Mouse (Mus musculus): ENCODE results near the gene Dnajb2. TPM values are rescaled to one million over a fixed set of nuclear protein-coding genes. Genes with fewer than 3 reads are reported as not detected.

Dnajb2 gene
- polyA plus RNA-seq (2014; fragmentation: Nextera tagmentation; extraction: Ambion mirVana), result 35.9 and 36.9 TPM in 2 replicates

DNA sequence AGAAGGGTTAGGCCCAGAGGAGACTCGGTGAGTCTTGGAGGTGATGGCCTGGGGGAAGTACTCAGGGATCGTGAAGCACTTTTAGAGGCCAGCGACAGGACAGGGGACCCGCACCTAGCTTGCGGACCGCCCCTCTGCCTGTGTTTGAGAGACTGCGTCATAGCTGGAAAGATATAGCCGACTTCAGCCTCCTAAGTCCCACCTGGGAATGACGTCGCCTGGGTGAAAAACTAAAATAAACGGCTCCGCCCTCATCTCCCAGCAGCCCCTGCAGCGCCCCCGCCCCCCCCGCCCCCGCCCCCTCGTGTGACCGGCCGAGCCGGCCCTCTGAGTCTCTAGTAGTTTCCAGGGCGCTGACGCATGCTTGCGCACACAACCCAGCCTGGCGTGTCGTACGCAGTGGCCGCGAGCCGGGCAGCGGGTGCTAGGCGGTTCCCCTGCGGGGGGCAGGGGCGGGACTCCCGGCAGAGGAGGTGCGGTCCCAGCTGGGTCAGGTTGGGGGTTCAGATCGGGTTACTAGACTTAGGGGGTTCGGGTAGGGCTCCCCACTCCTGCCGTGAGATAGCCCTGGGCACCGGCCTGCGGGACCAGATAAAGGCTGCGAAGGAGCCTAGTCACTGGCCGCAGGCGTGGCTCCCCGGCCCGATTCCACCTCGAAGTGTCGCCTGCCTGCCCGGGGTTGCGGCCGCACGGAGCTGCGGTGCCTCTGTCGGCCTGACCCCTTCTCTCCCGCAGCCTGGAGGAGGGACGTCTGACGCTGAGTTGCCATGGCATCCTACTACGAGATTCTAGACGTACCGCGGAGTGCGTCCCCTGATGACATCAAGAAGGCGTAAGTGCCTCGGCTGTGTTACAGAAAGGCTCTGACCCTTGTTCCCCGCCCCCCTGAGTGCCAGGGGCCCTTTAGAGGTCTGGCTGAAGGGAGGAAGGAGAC, at the start of gene Dnajb2:
Dnajb2 (plus strand) TSS at position 290 of the 934 bp plus-strand sequence.
- H3K9ac ChIP-seq (replicated peaks; ENCODE audit: low read depth, low read length), result peak within 1 kb of the TSS; percentile 87
- peak within 1 kb of the TSS; percentile 70 for H3K4me3 ChIP-seq (ENCODE audit: low read depth, low read length)
- H3K36me3 ChIP-seq (ENCODE audit: control insufficient read depth, insufficient read depth, low read length), result no peaks in the 10 kb centered on the region; the same call in 1 of the 2 replicates
- H3K4me2 ChIP-seq (ENCODE audit: low read depth, low read length), result peak within 1 kb of the TSS; percentile 91
- H3K9me3 ChIP-seq (ENCODE audit: control insufficient read depth, low read length), result no peaks in the 10 kb centered on the region
- H3K4me1 ChIP-seq (ENCODE audit: control insufficient read depth, insufficient read depth, low read length), result 0 out of 2 replicates have a peak, but pooled peaks cover 3% of the 10 kb centered on the region
- no peaks in the 10 kb centered on the region for H3K27me3 ChIP-seq (ENCODE audit: control insufficient read depth, insufficient read depth, low read length)
- H3K27ac ChIP-seq (ENCODE audit: low read depth, low read length), result peak within 1 kb of the TSS; percentile 86
- under 1% methylated on average over 61 of the region's 64 CpGs for WGBS
- ATAC-seq (ENCODE audit: low read depth), result peak; percentile 88

DNA sequence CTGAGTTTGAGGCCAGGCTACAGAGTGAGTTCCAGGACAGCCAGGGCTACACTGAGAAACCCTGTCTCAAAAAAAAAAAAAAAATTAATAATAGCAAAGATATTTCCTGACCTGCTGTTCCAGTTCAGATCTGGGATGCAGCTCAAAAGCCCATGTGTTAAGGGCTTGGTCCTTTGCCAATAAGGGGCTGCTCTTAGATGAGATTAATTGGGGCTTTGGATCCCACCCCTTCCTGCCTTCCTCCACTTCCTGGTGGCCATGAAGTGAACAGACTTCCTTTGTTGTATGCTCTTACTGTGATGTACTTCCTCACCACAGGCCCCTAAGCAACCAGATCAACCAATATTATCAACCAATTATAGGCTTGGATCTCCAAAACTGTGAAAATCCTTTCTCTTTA, 49.1 kb upstream of the Dnajb2 start:
- Histone ChIP-seq H3K36me3 (ENCODE audit: control insufficient read depth, insufficient read depth, low read length) (peaks cover 34% of the 10 kb centered on the region), H3K27ac (ENCODE audit: low read depth, low read length) (no peak overlapping the region), H3K4me1 (ENCODE audit: control insufficient read depth, insufficient read depth, low read length) (peaks cover 8% of the 10 kb centered on the region; the same call in 1 of the 2 replicates), H3K4me2 (ENCODE audit: low read depth, low read length) (no peak overlapping the region), H3K9ac (replicated peaks; ENCODE audit: low read depth, low read length) (no peak overlapping the region), H3K27me3 (ENCODE audit: control insufficient read depth, insufficient read depth, low read length) (no peaks in the 10 kb centered on the region; the same call in 1 of the 2 replicates), H3K9me3 (ENCODE audit: control insufficient read depth, low read length) (no peaks in the 10 kb centered on the region), H3K4me3 (ENCODE audit: low read depth, low read length) (no peak overlapping the region)
- no peak for ATAC-seq (ENCODE audit: low read depth)

DNA sequence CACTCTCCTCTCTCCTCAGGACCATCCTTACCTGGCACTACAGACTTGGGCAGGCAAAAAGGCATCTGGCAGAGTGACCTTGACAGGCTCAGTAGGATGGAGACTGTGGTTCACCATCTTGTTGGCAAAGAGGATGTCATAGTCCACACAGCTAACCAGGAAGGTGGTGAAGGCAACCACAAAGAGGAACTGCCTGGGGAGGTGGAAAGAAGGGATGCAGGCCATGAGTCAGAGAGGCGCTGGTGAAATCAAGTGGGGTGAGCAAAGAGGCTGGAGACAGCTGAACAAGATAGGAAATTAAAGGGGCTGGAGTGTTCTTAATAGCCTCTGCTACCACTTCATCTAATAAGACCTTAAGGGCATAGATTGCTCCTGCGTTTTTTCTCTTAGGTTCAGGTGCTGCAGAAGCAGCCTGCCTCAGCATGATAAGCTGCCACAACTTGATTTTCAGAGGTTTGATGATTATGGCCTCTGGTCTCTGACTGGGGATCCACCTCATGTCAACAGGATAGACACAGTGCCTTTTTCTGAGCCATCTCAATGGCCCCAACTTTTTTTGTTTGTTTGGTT, 48.2 kb upstream of the Dnajb2 start:
- H3K4me2 ChIP-seq (ENCODE audit: low read depth, low read length), result no peak overlapping the region
- H3K9me3 ChIP-seq (ENCODE audit: control insufficient read depth, low read length), result no peaks in the 10 kb centered on the region
- H3K27ac ChIP-seq (ENCODE audit: low read depth, low read length), result no peak overlapping the region
- H3K27me3 ChIP-seq (ENCODE audit: control insufficient read depth, insufficient read depth, low read length), result no peaks in the 10 kb centered on the region; the same call in 1 of the 2 replicates
- H3K4me1 ChIP-seq (ENCODE audit: control insufficient read depth, insufficient read depth, low read length), result peaks cover 10% of the 10 kb centered on the region; the same call in 1 of the 2 replicates
- H3K36me3 ChIP-seq (ENCODE audit: control insufficient read depth, insufficient read depth, low read length), result peaks cover 26% of the 10 kb centered on the region
- no peak overlapping the region for H3K4me3 ChIP-seq (ENCODE audit: low read depth, low read length)
- no peak overlapping the region for H3K9ac ChIP-seq (replicated peaks; ENCODE audit: low read depth, low read length)
- ATAC-seq (ENCODE audit: low read depth), result no peak
- WGBS, result 93% methylated on average over 2 of the region's 2 CpGs

DNA sequence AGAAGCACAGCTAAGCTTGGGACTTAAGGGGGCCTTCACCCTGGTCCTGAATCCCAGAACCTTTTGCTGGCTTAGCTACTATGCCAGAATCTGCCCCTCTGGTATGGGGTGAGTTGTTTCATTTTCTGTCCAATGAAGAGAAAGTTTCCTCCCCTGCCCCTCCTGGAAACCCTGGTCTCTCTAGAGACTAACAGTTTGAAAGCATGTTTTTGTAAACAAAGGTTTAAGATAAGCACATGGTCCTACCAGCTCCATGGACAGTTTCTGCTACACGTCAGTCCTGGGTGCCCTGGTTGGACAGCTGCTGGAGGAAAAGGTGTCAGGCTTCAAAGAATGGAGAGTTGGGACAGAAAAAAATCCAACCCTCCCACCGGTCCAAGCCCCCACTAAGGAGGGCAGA, 45.6 kb upstream of the Dnajb2 start:
- ATAC-seq (ENCODE audit: low read depth), result no peak
- Histone ChIP-seq H3K27ac (ENCODE audit: low read depth, low read length) (no peak overlapping the region), H3K36me3 (ENCODE audit: control insufficient read depth, insufficient read depth, low read length) (peaks cover 15% of the 10 kb centered on the region; the same call in 1 of the 2 replicates), H3K9ac (replicated peaks; ENCODE audit: low read depth, low read length) (peak overlapping the region; percentile 92; the same call in 1 of the 2 replicates), H3K4me2 (ENCODE audit: low read depth, low read length) (peak overlapping the region; percentile 97), H3K4me1 (ENCODE audit: control insufficient read depth, insufficient read depth, low read length) (peaks cover 15% of the 10 kb centered on the region; the same call in 1 of the 2 replicates), H3K4me3 (ENCODE audit: low read depth, low read length) (no peak overlapping the region), H3K9me3 (ENCODE audit: control insufficient read depth, low read length) (no peaks in the 10 kb centered on the region), H3K27me3 (ENCODE audit: control insufficient read depth, insufficient read depth, low read length) (no peaks in the 10 kb centered on the region; the same call in 1 of the 2 replicates)
- 75% methylated on average over 2 of the region's 2 CpGs for WGBS

- peak overlapping the region; percentile 82 for H3K4me3 ChIP-seq (ENCODE audit: low read depth, low read length)
- peaks cover 15% of the 10 kb centered on the region; the same call in 1 of the 2 replicates for H3K4me1 ChIP-seq (ENCODE audit: control insufficient read depth, insufficient read depth, low read length)
- peak overlapping the region; percentile 95 for H3K27ac ChIP-seq (ENCODE audit: low read depth, low read length)
- H3K36me3 ChIP-seq (ENCODE audit: control insufficient read depth, insufficient read depth, low read length), result peaks cover 13% of the 10 kb centered on the region; the same call in 1 of the 2 replicates
- H3K4me2 ChIP-seq (ENCODE audit: low read depth, low read length), result peak overlapping the region; percentile 97
- ATAC-seq (ENCODE audit: low read depth), result no peak
- H3K27me3 ChIP-seq (ENCODE audit: control insufficient read depth, insufficient read depth, low read length), result no peaks in the 10 kb centered on the region; the same call in 1 of the 2 replicates
- H3K9ac ChIP-seq (replicated peaks; ENCODE audit: low read depth, low read length), result peak overlapping the region; percentile 92
- H3K9me3 ChIP-seq (ENCODE audit: control insufficient read depth, low read length), result no peaks in the 10 kb centered on the region
- WGBS, result 60% methylated on average over 4 of the region's 5 CpGs
Measured at GRCm38 (mm10) chr1:75191258-75191621, 45.0 kb upstream of the Dnajb2 start.

DNA sequence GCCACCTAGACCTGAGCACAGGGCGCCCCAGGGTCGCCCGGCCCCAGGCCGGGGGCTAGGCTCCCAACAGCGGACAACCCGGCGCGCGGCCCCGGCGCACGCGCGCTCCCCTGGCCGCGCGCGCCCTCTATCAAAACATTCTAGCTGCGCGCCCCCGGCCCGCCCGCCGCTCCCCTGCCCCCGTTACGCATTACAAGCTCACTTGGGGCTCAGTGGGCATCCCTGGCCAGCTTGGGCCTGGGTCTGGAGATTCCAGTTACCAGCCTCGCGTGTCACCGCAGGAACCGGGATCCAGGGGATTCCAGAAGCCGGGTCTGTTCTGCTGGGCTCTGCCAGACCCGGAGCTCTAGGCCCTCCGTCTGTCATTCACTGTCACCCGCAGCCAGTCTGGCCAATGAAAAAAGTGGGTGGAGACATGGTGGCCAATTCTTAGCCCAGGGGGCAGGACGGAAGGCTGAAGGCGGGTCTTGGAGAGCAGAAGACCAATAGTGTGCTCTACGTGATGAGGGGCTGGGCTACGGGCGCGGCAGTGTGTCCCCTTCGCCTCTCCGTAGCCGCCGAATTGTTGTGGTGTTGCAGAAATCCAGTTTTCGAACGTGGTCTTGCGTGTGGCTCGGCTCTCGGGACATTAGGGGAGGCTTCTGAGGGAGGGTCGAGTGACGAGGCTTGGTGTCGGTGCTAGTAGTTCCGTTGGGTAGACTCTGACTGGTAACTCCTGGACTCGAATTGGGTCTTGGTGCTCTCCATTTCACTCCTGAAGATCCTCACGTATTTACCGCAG, 44.4 kb upstream of the Dnajb2 start, which contains the start of the genes Ankzf1 and Atg9a:
Ankzf1 (plus strand) TSS at position 530 of the 781 bp plus-strand sequence.
Atg9a (minus strand) TSS at position 575 of the 781 bp plus-strand sequence.
- Histone ChIP-seq H3K9me3 (ENCODE audit: control insufficient read depth, low read length) (no peaks in the 10 kb centered on the region), H3K36me3 (ENCODE audit: control insufficient read depth, insufficient read depth, low read length) (peaks cover 9% of the 10 kb centered on the region; the same call in 1 of the 2 replicates), H3K4me1 (ENCODE audit: control insufficient read depth, insufficient read depth, low read length) (peaks cover 15% of the 10 kb centered on the region; the same call in 1 of the 2 replicates), H3K9ac (replicated peaks; ENCODE audit: low read depth, low read length) (peak within 1 kb of the TSS; percentile 92), H3K4me2 (ENCODE audit: low read depth, low read length) (peak within 1 kb of the TSS; percentile 97), H3K27ac (ENCODE audit: low read depth, low read length) (peak within 1 kb of the TSS; percentile 95), H3K27me3 (ENCODE audit: control insufficient read depth, insufficient read depth, low read length) (no peaks in the 10 kb centered on the region; the same call in 1 of the 2 replicates), H3K4me3 (ENCODE audit: low read depth, low read length) (peak within 1 kb of the TSS; percentile 82)
- peak; percentile 100 for ATAC-seq (ENCODE audit: low read depth)
- WGBS, result under 1% methylated on average over 49 of the region's 56 CpGs

DNA sequence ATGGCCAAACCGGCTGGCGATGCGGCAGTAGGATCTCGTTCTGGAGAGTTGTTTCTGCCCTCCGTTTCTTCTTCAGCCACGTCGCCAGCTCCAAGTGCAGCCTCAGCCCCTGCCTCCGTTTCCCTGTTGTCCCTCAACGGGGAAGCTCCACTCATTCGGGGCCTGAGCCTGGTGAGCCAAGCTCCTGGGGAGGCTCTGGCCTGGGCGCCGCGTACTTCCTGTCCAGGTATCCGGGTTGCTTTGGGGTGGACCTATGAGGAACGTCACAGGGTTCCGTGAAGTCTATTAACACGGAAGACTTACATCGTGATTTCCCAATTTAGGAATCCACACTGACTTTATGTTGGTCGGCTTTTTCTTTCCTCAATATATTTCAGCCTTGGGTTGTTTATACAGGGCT, 43.8 kb upstream of the Dnajb2 start:
- H3K4me3 ChIP-seq (ENCODE audit: low read depth, low read length), result peak overlapping the region; percentile 82
- peak overlapping the region; percentile 97 for H3K4me2 ChIP-seq (ENCODE audit: low read depth, low read length)
- no peaks in the 10 kb centered on the region for H3K9me3 ChIP-seq (ENCODE audit: control insufficient read depth, low read length)
- 0 out of 2 replicates have a peak, but pooled peaks have one; percentile 7 for ATAC-seq (ENCODE audit: low read depth)
- H3K36me3 ChIP-seq (ENCODE audit: control insufficient read depth, insufficient read depth, low read length), result peaks cover 4% of the 10 kb centered on the region; the same call in 1 of the 2 replicates
- peak overlapping the region; percentile 92 for H3K9ac ChIP-seq (replicated peaks; ENCODE audit: low read depth, low read length)
- WGBS, result 2% methylated on average over 19 of the region's 19 CpGs
- H3K27me3 ChIP-seq (ENCODE audit: control insufficient read depth, insufficient read depth, low read length), result no peaks in the 10 kb centered on the region; the same call in 1 of the 2 replicates
- H3K4me1 ChIP-seq (ENCODE audit: control insufficient read depth, insufficient read depth, low read length), result peaks cover 15% of the 10 kb centered on the region; the same call in 1 of the 2 replicates
- H3K27ac ChIP-seq (ENCODE audit: low read depth, low read length), result peak overlapping the region; percentile 85

- H3K27ac ChIP-seq (ENCODE audit: low read depth, low read length), result no peak overlapping the region
- no peaks in the 10 kb centered on the region for H3K4me1 ChIP-seq (ENCODE audit: control insufficient read depth, insufficient read depth, low read length)
- no peak overlapping the region for H3K9ac ChIP-seq (replicated peaks; ENCODE audit: low read depth, low read length)
- peaks cover 26% of the 10 kb centered on the region; the same call in 1 of the 2 replicates for H3K36me3 ChIP-seq (ENCODE audit: control insufficient read depth, insufficient read depth, low read length)
- no peaks in the 10 kb centered on the region for H3K9me3 ChIP-seq (ENCODE audit: control insufficient read depth, low read length)
- no peaks in the 10 kb centered on the region for H3K27me3 ChIP-seq (ENCODE audit: control insufficient read depth, insufficient read depth, low read length)
- H3K4me3 ChIP-seq (ENCODE audit: low read depth, low read length), result no peak overlapping the region
- WGBS, result 85% methylated on average over 1 of the region's 1 CpGs
- no peak for ATAC-seq (ENCODE audit: low read depth)
- H3K4me2 ChIP-seq (ENCODE audit: low read depth, low read length), result no peak overlapping the region
Measured at GRCm38 (mm10) chr1:75201236-75201635, 35.0 kb upstream of the Dnajb2 start.

All from neural tube, embryonic 14.5 days (tissue).